ENCODE assay signal across 9 mouse cellular contexts in genomic region chr17:83645226-83645808, GRCm38 (mm10). TPM values are rescaled to one million over a fixed set of nuclear protein-coding genes. Genes with fewer than 3 reads are reported as not detected.
DNase-seq lines count a peak whose midpoint lies in the region; TF ChIP-seq lines count a peak whose summit lies in the region.
"Had no signal": no experiment of that assay in that cellular context is flagged by ENCODE, and none has a peak within 500 bp of the region (broad histone marks: within the 10 kb centered on the region; RNA-seq: fewer than 3 reads in every experiment).

No protein-coding gene starts in this region.

- peak; percentile 55 for TF ChIP-seq RAD21 in MEL (IDR thresholded peaks at IDR 0.05; ENCODE audit: low read depth, low read length)

- no peak for TF ChIP-seq POLR2A in MEL (IDR thresholded peaks at IDR 0.05; ENCODE audit: control insufficient read depth in 1 of 2, insufficient read depth in 1 of 2, low read depth in 1 of 2, low read length in 2 of 2, poor library complexity in 1 of 2)

- peak; percentile 17 to 58 (median 28); a peak in 4 of 6 replicates for TF ChIP-seq CTCF in MEL (IDR thresholded peaks at IDR 0.05 in 2 of 3, conservative IDR thresholded peaks at IDR 0.05 in 1 of 3; ENCODE audit: control insufficient read depth in 1 of 3, insufficient read depth in 1 of 3, low read depth in 2 of 3, low read length in 3 of 3, poor library complexity in 1 of 3, severe bottlenecking in 1 of 3)

- no peaks in the 10 kb centered on the region for H3K9me3 ChIP-seq in MEL (replicated peaks; ENCODE audit: insufficient read depth, low read length)

- no peak overlapping the region for H3K4me3 ChIP-seq in MEL (ENCODE audit: control insufficient read depth in 1 of 2, insufficient read depth in 1 of 2, low read depth in 2 of 2, low read length in 2 of 2)

- H3K36me3 ChIP-seq in MEL (ENCODE audit: control insufficient read depth in 1 of 2, insufficient read depth in 2 of 2, low read length in 2 of 2) = no peaks in the 10 kb centered on the region

- DNase-seq in cerebellum, adult 9-11 months = peak; percentile 6
- no peak for DNase-seq in cerebellum, postnatal 25 days
- DNase-seq in MEL (ENCODE audit: low read depth, low spot score) = peak; percentile 57
- peak; percentile 30 for DNase-seq in fibroblast of lung, adult 2 months (ENCODE audit: low read depth)
- peak; percentile 62 to 63 for DNase-seq in kidney, adult 8-10 months
- peak; percentile 80 for DNase-seq in lung, postnatal 36 days
- DNase-seq in thymus, postnatal 14 days = peak; percentile 62
- DNase-seq in right cerebral cortex, postnatal 25 days = no peak

- H3K79me2 ChIP-seq in MEL (ENCODE audit: control insufficient read depth, insufficient read depth, low read length, poor library complexity) = no peaks in the 10 kb centered on the region

- H3K27ac ChIP-seq in MEL (ENCODE audit: control insufficient read depth, low read depth, low read length) = no peak overlapping the region

- no peaks in the 10 kb centered on the region for H3K4me1 ChIP-seq in MEL (ENCODE audit: control insufficient read depth in 1 of 2, insufficient read depth in 2 of 2, low read length in 2 of 2)

- H3K9ac ChIP-seq in MEL (ENCODE audit: control insufficient read depth, low read depth, low read length, poor library complexity, severe bottlenecking) = no peak overlapping the region

- H3K27me3 ChIP-seq in MEL (ENCODE audit: control insufficient read depth in 1 of 2, insufficient read depth in 2 of 2, low read length in 2 of 2) = no peaks in the 10 kb centered on the region

- no peak for TF ChIP-seq EP300 in MEL (IDR thresholded peaks at IDR 0.05; ENCODE audit: low read depth in 1 of 2, low read length in 2 of 2)

TF ChIP-seq in MEL, 35 proteins besides CTCF, POLR2A, EP300 and RAD21:
- peak; percentile 18; the same call in 1 of the 2 replicates for TF ChIP-seq BHLHE40 (IDR thresholded peaks at IDR 0.05; ENCODE audit: borderline replicate concordance, low read depth, low read length)
- TF ChIP-seq ZC3H11A (IDR thresholded peaks at IDR 0.05; ENCODE audit: low read depth, low read length) = peak; percentile 60
- TF ChIP-seq TCF12 (IDR thresholded peaks at IDR 0.05; ENCODE audit: low read depth, low read length) = no peak
- peak; percentile 79 for TF ChIP-seq SMC3 (IDR thresholded peaks at IDR 0.05; ENCODE audit: low read depth, low read length)
- TF ChIP-seq SIN3A (IDR thresholded peaks at IDR 0.05; ENCODE audit: low read length) = no peak
- no peak for TF ChIP-seq USF2 (IDR thresholded peaks at IDR 0.05; ENCODE audit: borderline replicate concordance in 1 of 2, insufficient read depth in 1 of 2, low read depth in 1 of 2, low read length in 2 of 2)
- TF ChIP-seq UBTF (IDR thresholded peaks at IDR 0.05; ENCODE audit: borderline replicate concordance, insufficient read depth, low read depth, low read length) = no peak
TF ChIP-seq in MEL: peak in this region for 3.

RNA-seq across cellular contexts. Expression of gene Kcng3, which starts 13.6 kb away (rescaled TPM):
- total RNA-seq in MEL (2012; rRNA removed) = not detected in 2 replicates
- polyA plus RNA-seq in MEL (2012; ENCODE audit: insufficient read depth in 1 of 2, insufficient read length in 2 of 2, low read depth in 1 of 2, low replicate concordance in 2 of 2, missing spikeins in 1 of 2) = not detected
- polyA plus RNA-seq: C2C12 had no signal

Comparison
In these comparisons a context has a peak if more than half of its experiments do, and no peak if none do; other contexts are left out.
1. DNase-seq: peak in cerebellum, adult 9-11 months (single experiment), MEL (single experiment), fibroblast of lung, adult 2 months (single experiment), kidney, adult 8-10 months (2 of 2), lung, postnatal 36 days (single experiment) and thymus, postnatal 14 days (single experiment); none in cerebellum, postnatal 25 days (0 of 2) and right cerebral cortex, postnatal 25 days (single experiment).